Mouse (Mus musculus) gastrocnemius, adult 2 months (tissue): ENCODE measurements around the gene Dnm2. TPM values are rescaled to one million over a fixed set of nuclear protein-coding genes. Genes with fewer than 3 reads are reported as not detected.
"Not testable (repeated sequence)": the region's sequence is repeated elsewhere in the genome, so short reads cannot be mapped to it uniquely, and the experiment has no call there.

Experiments used
- DNase-seq: peaks from one replicate; pipeline ENCODE4 v3.0.0; 2022
- H3K27ac ChIP-seq: fragments of 200-600 bp; 2 replicates; pipeline ENCODE4 v1.8.1; 2022; ENCODE audit warnings: mild to moderate bottlenecking
- H3K4me3 ChIP-seq: fragments of 200-600 bp; 2 replicates; pipeline ENCODE4 v1.8.1; 2022; ENCODE audit warnings: mild to moderate bottlenecking, moderate library complexity
- CTCF ChIP-seq: fragments of 200-600 bp; IDR thresholded peaks from 2 replicates; pipeline ENCODE4 v1.8.1; 2022; ENCODE audit warnings: antibody characterized with exemption, mild to moderate bottlenecking, moderate library complexity
- intact Hi-C: fragments of 180-260 bp; cut with DNase I; formaldehyde crosslinking; loops from one replicate; pipeline ENCODE4 v1.15.1; 2025
- total RNA-seq, 2 experiments: library from RNA; stranded (reverse); gene quantifications; 2 replicates each; pipeline ENCODE4 v1.2.3; 2021

Gene Dnm2
- total RNA-seq, 2 experiments from 2014 or later: 38.2 to 41.8 TPM

DNA sequence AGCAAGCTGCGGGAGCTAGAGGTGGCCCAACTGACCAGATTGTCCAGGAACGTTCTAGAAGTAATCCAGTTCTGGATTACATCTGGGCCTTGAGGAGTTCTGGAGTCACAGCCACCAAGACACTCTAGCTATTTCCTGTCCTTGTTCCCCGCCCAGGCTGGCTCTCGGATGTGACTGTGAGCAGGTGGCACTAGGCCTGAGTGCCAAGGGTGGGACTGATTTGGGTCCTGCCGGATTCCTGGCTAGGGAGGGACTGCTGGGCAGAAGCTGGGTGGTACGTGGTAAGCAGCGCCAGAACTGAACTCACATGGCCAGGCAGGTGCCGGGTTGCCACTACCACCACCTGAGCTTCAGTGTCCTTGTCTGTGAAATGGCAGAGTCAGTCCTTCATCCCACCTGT lies 26.7 kb downstream of the Dnm2 start:
- no peak for TF ChIP-seq CTCF
- peak overlapping the region; percentile 88 for H3K27ac ChIP-seq
- intact Hi-C loops: no loop called here
- peak; percentile 52 for DNase-seq
- H3K4me3 ChIP-seq: peak overlapping the region; percentile 42

DNA sequence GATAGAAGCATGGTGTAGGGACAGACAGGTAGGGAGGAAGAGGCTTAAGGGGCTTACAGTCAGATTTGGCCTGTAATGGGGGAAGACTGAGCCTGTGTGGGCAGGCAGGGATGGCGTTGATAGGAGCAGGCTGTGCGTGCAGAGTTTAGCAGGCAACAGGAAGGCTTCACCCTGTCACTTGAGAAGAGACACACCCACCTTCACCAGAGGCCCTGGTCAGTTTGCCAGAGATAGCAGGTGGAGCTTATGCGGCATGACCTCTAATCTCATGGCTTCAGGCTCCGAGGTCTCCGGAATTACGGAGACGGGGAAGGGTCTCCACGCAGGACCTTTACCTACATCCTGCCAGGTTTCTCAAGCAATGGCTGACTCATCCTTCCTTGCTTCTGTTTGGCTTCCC lies 27.2 kb downstream of the Dnm2 start:
- TF ChIP-seq CTCF: no peak
- Histone ChIP-seq H3K4me3 (peak overlapping the region; percentile 42), H3K27ac (peak overlapping the region; percentile 88)
- peak; percentile 71 for DNase-seq
- intact Hi-C loops: no loop called here

DNA sequence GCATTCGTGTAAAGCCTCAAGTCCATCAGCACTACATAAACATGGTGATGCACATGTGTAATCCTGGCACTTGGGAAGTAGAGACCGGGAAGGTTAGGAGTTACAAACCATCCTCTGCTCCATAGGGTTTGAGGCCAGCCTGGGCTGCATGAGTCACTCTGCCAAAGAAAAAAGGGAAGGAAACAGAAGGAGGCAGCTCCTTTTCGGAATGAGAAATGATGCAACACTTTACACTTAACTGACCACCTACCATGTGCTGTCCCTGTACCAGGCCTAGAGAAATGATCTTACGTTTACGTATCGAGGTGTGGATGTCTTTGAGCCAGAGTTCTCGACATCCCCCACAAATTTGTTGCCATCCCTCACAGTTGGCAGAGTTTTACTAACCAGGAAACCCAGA lies 28.3 kb downstream of the Dnm2 start:
- intact Hi-C loops: no loop called here
- TF ChIP-seq CTCF: no peak
- no peak overlapping the region for H3K4me3 ChIP-seq
- DNase-seq: no peak
- H3K27ac ChIP-seq: peak overlapping the region; percentile 88

GRCm38 (mm10) chr9:21453459-21453858 lies 28.8 kb downstream of the Dnm2 start:
- DNase-seq: no peak
- no peak overlapping the region for H3K4me3 ChIP-seq
- no peak for TF ChIP-seq CTCF
- intact Hi-C loops: no loop called here
- H3K27ac ChIP-seq: peak overlapping the region; percentile 88

GRCm38 (mm10) chr9:21454556-21454955 lies 29.8 kb downstream of the Dnm2 start:
- Histone ChIP-seq H3K4me3 (no peak overlapping the region), H3K27ac (peak overlapping the region; percentile 40; the same call in 1 of the 2 replicates)
- DNase-seq: no peak
- TF ChIP-seq CTCF: no peak
- intact Hi-C loops: no loop called here

DNA sequence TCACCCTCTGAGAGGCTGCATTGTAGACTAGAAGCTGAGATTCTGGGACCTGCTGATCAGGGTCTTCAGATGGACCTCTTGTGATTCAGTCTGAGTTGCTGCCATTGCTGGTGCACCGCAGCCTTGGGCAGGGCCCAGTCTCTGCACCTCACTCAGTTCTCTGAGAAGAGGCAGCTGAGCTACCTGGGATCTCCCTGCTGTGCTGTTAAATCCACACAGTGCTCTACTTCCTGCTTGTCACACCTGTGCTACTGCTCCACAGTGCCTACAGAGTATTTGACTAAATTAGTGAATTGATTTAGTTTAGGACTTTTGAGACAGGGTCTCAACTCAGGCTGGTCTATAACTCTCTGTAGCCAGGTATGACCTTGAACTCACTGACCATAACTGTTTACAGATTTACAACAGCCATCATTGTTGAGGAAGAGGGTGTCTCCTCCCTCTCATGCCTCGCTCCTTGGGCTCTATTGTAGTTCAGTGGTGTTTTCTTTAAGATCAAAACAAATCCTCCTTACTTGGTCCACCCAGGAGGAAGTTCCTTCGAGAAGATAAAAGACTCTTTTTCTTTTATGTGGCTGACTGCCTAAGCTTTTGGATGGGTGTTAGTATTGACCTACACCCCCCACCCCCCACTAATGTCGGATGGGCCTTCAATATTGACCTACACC lies 30.5 kb downstream of the Dnm2 start:
- peak overlapping the region; percentile 41; the same call in 1 of the 2 replicates for H3K27ac ChIP-seq
- no peak for TF ChIP-seq CTCF
- H3K4me3 ChIP-seq: no peak overlapping the region
- DNase-seq: no peak
- intact Hi-C loops: no loop called here

DNA sequence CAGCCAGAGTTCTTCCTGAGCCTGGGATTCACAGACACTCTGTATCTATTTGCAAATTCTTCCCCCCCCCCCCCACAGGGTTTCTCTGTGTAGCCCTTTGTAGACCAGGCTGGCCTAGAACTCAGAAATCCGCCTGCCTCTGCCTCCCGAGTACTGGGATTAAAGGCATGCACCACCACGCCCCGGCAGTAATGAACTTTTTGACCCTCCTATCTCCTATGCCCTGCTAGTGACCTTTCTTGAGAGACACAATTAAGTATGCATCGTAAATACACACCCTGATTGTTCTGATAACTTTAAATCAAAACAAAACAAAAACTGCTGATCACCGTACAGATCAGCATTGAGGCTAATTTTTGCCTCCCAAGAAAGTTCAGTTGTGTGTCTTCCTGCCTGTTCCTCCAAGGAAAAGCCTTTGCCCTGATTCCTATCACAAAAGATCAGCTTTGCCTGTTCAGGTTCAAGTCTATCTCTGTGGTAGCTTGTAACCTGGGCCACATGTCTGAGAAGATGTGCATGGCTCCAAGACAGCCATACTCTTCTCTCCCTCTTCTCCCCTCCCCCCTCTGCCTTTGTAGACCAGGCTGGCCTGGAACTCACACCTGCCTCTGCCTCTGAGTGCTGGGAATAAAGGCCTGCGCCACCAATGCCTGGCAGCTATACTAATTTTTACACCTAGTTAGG lies 31.7 kb downstream of the Dnm2 start:
- TF ChIP-seq CTCF: no peak
- DNase-seq: no peak
- Histone ChIP-seq H3K27ac (peak overlapping the region; percentile 28; the same call in 1 of the 2 replicates), H3K4me3 (no peak overlapping the region)
- intact Hi-C loops: no loop called here

- Histone ChIP-seq H3K4me3 (no peak overlapping the region), H3K27ac (peak overlapping the region; percentile 28; the same call in 1 of the 2 replicates)
- intact Hi-C loops: no loop called here
- no peak for TF ChIP-seq CTCF
- DNase-seq: no peak
Observed at GRCm38 (mm10) chr9:21456930-21457634, 32.4 kb downstream of the Dnm2 start.

GRCm38 (mm10) chr9:21458821-21459220 lies 34.1 kb downstream of the Dnm2 start:
- intact Hi-C loops: no loop called here
- TF ChIP-seq CTCF: no peak
- H3K4me3 ChIP-seq: no peak overlapping the region
- H3K27ac ChIP-seq: no peak overlapping the region
- no peak for DNase-seq

GRCm38 (mm10) chr9:21460400-21460940 lies 35.8 kb downstream of the Dnm2 start:
- TF ChIP-seq CTCF: no peak
- DNase-seq: no peak
- Histone ChIP-seq H3K27ac (0 out of 2 replicates have a peak overlapping the region, but pooled peaks have one; percentile 6), H3K4me3 (no peak overlapping the region)
- intact Hi-C loops: no loop called here

DNA sequence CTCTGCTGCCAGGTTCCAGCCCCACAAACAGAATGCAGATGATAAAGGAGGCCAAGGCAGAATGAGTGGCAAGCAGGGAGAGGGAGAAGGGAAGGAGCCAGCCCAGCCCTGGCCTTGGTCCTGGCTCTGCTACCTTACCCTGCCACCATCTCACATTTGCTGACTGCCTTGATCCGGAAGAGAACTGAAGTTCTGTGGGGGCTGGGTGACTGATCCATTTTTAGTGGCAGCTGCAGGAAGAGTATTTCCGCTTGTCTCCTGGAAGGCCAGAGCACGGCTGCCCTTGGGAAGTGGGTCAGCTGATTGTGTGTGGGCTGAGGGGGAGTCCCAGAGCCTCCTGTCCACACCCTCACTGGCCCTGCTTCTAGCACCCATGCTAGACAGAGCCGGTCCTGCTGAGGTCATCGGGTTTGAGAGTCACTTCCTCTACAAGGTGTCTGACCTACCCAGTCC lies 38.5 kb downstream of the Dnm2 start:
- intact Hi-C loops: loop anchor here (2.0 kb wide), 1 partner anchor 38 kb away; the partner anchor contains the start of gene Dnm2
- H3K27ac ChIP-seq: peak overlapping the region; percentile 95
- peak overlapping the region; percentile 53 for H3K4me3 ChIP-seq
- DNase-seq: peak; percentile 84
- no peak for TF ChIP-seq CTCF

GRCm38 (mm10) chr9:21463766-21464564 lies 39.3 kb downstream of the Dnm2 start:
- peak overlapping the region; percentile 95 for H3K27ac ChIP-seq
- intact Hi-C loops: loop anchor here (2.0 kb wide), 1 partner anchor 39 kb away; the partner anchor contains the start of gene Dnm2
- DNase-seq: peak; percentile 39

DNA sequence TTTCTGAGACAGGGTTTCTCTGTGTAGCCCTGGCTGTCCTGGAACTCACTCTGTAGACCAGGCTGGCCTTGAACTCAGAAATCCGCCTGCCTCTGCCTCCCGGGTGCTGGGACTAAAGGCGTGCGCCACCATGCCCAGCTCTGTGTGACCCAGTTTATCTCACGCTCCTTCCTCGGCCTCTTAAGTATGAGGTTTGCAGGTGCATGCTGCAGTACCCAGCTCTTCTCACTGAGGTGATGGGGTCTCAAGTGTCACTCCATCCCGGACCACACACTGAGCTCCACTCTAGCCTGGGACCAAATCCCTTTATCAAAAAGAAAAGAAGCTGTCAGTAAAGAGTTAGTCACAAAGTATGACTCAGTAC lies 39.8 kb downstream of the Dnm2 start:
- intact Hi-C loops, DNase-seq, H3K4me3 ChIP-seq: not testable (repeated sequence)
- H3K27ac ChIP-seq: peak overlapping the region; percentile 95; the same call in 1 of the 2 replicates

More at GRCm38 (mm10) chr9:21463766-21464564, 39.3 kb downstream of the Dnm2 start:
- H3K4me3 ChIP-seq: peak overlapping the region; percentile 53
- no peak for TF ChIP-seq CTCF
